Mouse (Mus musculus): ENCODE data around the gene Rprml.
A peak's percentile ranks its signal among the peaks of the same experiment; 100 is the strongest.

Rprml gene

GRCm38 (mm10) chr11:103649301-103649982, at the start of gene Rprml:
Gene Rprml (plus strand): TSS chr11:103649570.
- no peak for DNase-seq (ENCODE audit: low spot score in 2 of 2)

- no peak for DNase-seq (ENCODE audit: low spot score in 2 of 2)
Measured at GRCm38 (mm10) chr11:103606611-103607010, 42.8 kb upstream of the Rprml start.

GRCm38 (mm10) chr11:103610772-103611171, 38.6 kb upstream of the Rprml start:
- DNase-seq (ENCODE audit: low spot score in 2 of 2) = no peak

GRCm38 (mm10) chr11:103621040-103621439, 28.3 kb upstream of the Rprml start, which contains the start of gene Gm884:
Gene Gm884 (minus strand): TSS chr11:103621140.
- no peak for DNase-seq (ENCODE audit: low spot score in 2 of 2)

- DNase-seq (ENCODE audit: low spot score in 2 of 2) = no peak
Measured at GRCm38 (mm10) chr11:103627453-103627852, 21.9 kb upstream of the Rprml start.

- no peak for DNase-seq (ENCODE audit: low spot score in 2 of 2)
Measured at GRCm38 (mm10) chr11:103634806-103635205, 14.6 kb upstream of the Rprml start.

GRCm38 (mm10) chr11:103635481-103635880, 13.9 kb upstream of the Rprml start:
- no peak for DNase-seq (ENCODE audit: low spot score in 2 of 2)

- DNase-seq (ENCODE audit: low spot score in 2 of 2) = no peak
Measured at GRCm38 (mm10) chr11:103636261-103636660, 13.1 kb upstream of the Rprml start.

GRCm38 (mm10) chr11:103638790-103639189, 10.6 kb upstream of the Rprml start, which contains the start of gene Lyzl6:
Gene Lyzl6 (minus strand): TSS chr11:103638890.
- DNase-seq (ENCODE audit: low spot score in 2 of 2) = no peak

- peak; percentile 55 to 65 for DNase-seq (ENCODE audit: low spot score in 2 of 2)
Measured at GRCm38 (mm10) chr11:103639407-103639946, 9.9 kb upstream of the Rprml start.

GRCm38 (mm10) chr11:103643211-103643610, 6.2 kb upstream of the Rprml start:
- DNase-seq (ENCODE audit: low spot score in 2 of 2) = no peak

- DNase-seq (ENCODE audit: low spot score in 2 of 2) = no peak
Measured at GRCm38 (mm10) chr11:103645731-103646130, 3.6 kb upstream of the Rprml start.

GRCm38 (mm10) chr11:103646301-103646700, 3.1 kb upstream of the Rprml start:
- DNase-seq (ENCODE audit: low spot score in 2 of 2) = no peak

- no peak for DNase-seq (ENCODE audit: low spot score in 2 of 2)
Measured at GRCm38 (mm10) chr11:103647921-103648620, 1.3 kb upstream of the Rprml start.

- DNase-seq (ENCODE audit: low spot score in 2 of 2) = no peak
Measured at GRCm38 (mm10) chr11:103648656-103649055, 714 bp upstream of the Rprml start.

- peak in 1 of 2 experiments; percentile 16 for DNase-seq (ENCODE audit: low spot score in 2 of 2)
Measured at GRCm38 (mm10) chr11:103649983-103650493, 668 bp downstream of the Rprml start.

GRCm38 (mm10) chr11:103651426-103651825, 2.1 kb downstream of the Rprml start:
- DNase-seq (ENCODE audit: low spot score in 2 of 2) = no peak

- DNase-seq (ENCODE audit: low spot score in 2 of 2) = no peak
Measured at GRCm38 (mm10) chr11:103653359-103653965, 4.1 kb downstream of the Rprml start.

GRCm38 (mm10) chr11:103656520-103656919, 7.2 kb downstream of the Rprml start:
- no peak for DNase-seq (ENCODE audit: low spot score in 2 of 2)

- DNase-seq (ENCODE audit: low spot score in 2 of 2) = peak in 1 of 2 experiments; percentile 59
Measured at GRCm38 (mm10) chr11:103658189-103658588, 8.8 kb downstream of the Rprml start.

GRCm38 (mm10) chr11:103661863-103662262, 12.5 kb downstream of the Rprml start:
- DNase-seq (ENCODE audit: low spot score in 2 of 2) = peak in 1 of 2 experiments; percentile 37

GRCm38 (mm10) chr11:103662546-103662945, 13.2 kb downstream of the Rprml start:
- DNase-seq (ENCODE audit: low spot score in 2 of 2) = no peak

Measured in cerebellum, postnatal 4 days (tissue).